Mouse (Mus musculus) stomach, embryonic 14.5 days (tissue): ENCODE measurements around the gene Trnp1. TPM values are rescaled to one million over a fixed set of nuclear protein-coding genes. Genes with fewer than 3 reads are reported as not detected.

Source experiments
- ATAC-seq: fragments of 200-750 bp; cut with Nextera tagmentation; 2 replicates; pipeline ENCODE4 v1.8.0; 2017; ENCODE audit warnings: low read depth, moderate TSS enrichment; ENCODE audit not compliant: insufficient number of reproducible peaks, insufficient read depth, low FRiP score
- H3K27ac ChIP-seq: fragments of 300-500 bp; sonication (generic); 2 replicates; pipeline ENCODE4 v1.5.1; 2014; ENCODE audit warnings: mild to moderate bottlenecking, low read length, moderate library complexity, mixed read lengths
- H3K27me3 ChIP-seq: fragments of 300-500 bp; sonication (generic); 2 replicates; pipeline ENCODE4 v1.6.1; 2014; ENCODE audit warnings: low read length, control low read depth, mixed read lengths; ENCODE audit not compliant: control insufficient read depth, insufficient read depth
- H3K36me3 ChIP-seq: fragments of 300-500 bp; sonication (generic); 2 replicates; pipeline ENCODE4 v1.6.1; 2014; ENCODE audit warnings: mild to moderate bottlenecking, control low read depth, low read length, moderate library complexity, mixed read lengths; ENCODE audit not compliant: control insufficient read depth, insufficient read depth
- H3K4me1 ChIP-seq: fragments of 300-500 bp; sonication (generic); 2 replicates; pipeline ENCODE4 v1.6.1; 2014; ENCODE audit warnings: low read length, control low read depth, mixed read lengths; ENCODE audit not compliant: control insufficient read depth, insufficient read depth
- H3K4me2 ChIP-seq: fragments of 300-500 bp; sonication (generic); replicated peaks from 2 replicates; pipeline ENCODE4 v1.6.1; 2014; ENCODE audit warnings: low read depth, low read length, control low read depth
- H3K4me3 ChIP-seq: fragments of 300-500 bp; sonication (generic); 2 replicates; pipeline ENCODE4 v1.5.1; 2014; ENCODE audit warnings: low read depth, low read length, control low read depth
- H3K9ac ChIP-seq: fragments of 300-500 bp; sonication (generic); replicated peaks from 2 replicates; pipeline ENCODE4 v1.6.1; 2014; ENCODE audit warnings: low read depth, mild to moderate bottlenecking, control low read depth, low read length, moderate library complexity, mixed read lengths
- H3K9me3 ChIP-seq: fragments of 300-500 bp; sonication (generic); 2 replicates; pipeline ENCODE4 v1.6.1; 2016; ENCODE audit warnings: low read depth, low read length, control low read depth; ENCODE audit not compliant: control insufficient read depth
- WGBS: fragments of 180-500 bp; shearing (Covaris S2); extraction: QIAGEN DNeasy Blood & Tissue Kit; methylation state at CpG from one replicate; pipeline ENCODE4 v1.1.7; 2014; 5-methylcytosine and 5-hydroxymethylcytosine counted together
- polyA plus RNA-seq: library from polyadenylated mRNA; unstranded; fragments of >200 nt; fragmentation: Nextera tagmentation; extraction: Ambion mirVana; gene quantifications from 2 replicates; pipeline ENCODE4 v1.2.1, GENCODE M21; 2014

Gene Trnp1
- polyA plus RNA-seq, result 2.5 and 3.6 TPM in 2 replicates

DNA sequence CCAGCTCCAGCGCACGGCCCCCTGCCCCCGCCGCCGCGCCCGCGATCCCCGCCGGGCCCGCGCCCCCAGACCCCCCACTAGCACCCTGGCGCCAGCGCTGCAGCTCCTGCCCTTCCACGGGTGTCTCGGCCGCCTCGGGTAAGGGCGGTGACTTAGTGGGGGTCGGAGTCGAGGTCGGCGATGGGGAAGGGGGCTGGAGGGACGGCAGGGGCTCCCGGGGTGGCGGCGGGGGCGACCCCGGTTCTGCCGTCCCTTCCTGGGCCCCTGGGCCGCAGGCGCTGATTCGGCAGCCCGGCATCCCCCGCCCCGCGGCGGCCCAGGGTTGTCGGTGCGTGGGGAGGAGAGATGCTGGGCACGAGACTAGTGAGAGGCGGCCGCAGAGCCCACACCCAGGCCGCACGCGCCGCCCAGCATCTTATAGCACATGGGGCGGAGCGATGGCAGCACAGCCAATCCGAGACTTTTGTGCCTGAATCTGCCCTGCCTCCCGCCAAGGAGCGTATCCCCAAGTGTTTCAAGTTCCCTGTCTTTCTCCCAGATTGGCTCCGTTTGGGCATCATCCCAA lies at the start of gene Trnp1:
Gene Trnp1 (minus strand): TSS at position 391 of the 565 bp plus-strand sequence.
- peak within 1 kb of the TSS; percentile 100 for H3K4me2 ChIP-seq
- H3K4me3 ChIP-seq, result peak within 1 kb of the TSS; percentile 61
- under 1% methylated on average over 52 of the region's 53 CpGs for WGBS
- peak within 1 kb of the TSS; percentile 45 for H3K9ac ChIP-seq
- no peaks in the 10 kb centered on the region for H3K36me3 ChIP-seq
- no peaks in the 10 kb centered on the region for H3K9me3 ChIP-seq
- peaks cover 3% of the 10 kb centered on the region; the same call in 1 of the 2 replicates for H3K4me1 ChIP-seq
- peaks cover 36% of the 10 kb centered on the region for H3K27me3 ChIP-seq
- H3K27ac ChIP-seq, result no peak within 1 kb of the TSS
- peak; percentile 83; the same call in 1 of the 2 replicates for ATAC-seq

GRCm38 (mm10) chr4:133545272-133546231 lies 47.2 kb upstream of the Trnp1 start, which contains the start of gene Nudc:
Nudc (minus strand) TSS chr4:133545996.
- WGBS, result under 1% methylated on average over 66 of the region's 77 CpGs
- Histone ChIP-seq H3K27ac (peak within 1 kb of the TSS; percentile 41; the same call in 1 of the 2 replicates), H3K36me3 (peaks cover 12% of the 10 kb centered on the region), H3K4me1 (peaks cover 18% of the 10 kb centered on the region; the same call in 1 of the 2 replicates), H3K9me3 (no peaks in the 10 kb centered on the region), H3K9ac (peak within 1 kb of the TSS; percentile 89), H3K4me3 (peak within 1 kb of the TSS; percentile 92), H3K27me3 (no peaks in the 10 kb centered on the region), H3K4me2 (peak within 1 kb of the TSS; percentile 94)
- ATAC-seq, result peak; percentile 98

DNA sequence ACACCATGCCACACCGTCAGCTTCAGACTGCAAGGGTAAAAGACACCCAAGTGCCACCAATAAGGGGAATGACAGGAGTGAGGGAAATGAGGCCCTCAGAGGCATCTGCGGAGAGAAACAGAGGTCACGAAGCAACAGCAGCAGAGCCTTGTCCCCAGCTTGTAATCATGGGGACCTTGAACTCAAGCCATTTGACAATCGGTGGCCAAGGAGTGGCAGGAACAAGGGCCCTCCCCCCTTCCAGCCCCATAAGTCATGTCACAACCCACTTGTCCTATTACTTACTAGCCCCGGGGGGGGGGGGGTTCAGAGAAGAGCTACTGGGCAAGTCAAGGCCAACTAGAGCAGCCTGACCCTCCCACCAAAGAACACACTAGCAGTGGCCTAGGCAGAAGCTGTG lies 38.3 kb upstream of the Trnp1 start:
- Histone ChIP-seq H3K4me1 (no peaks in the 10 kb centered on the region), H3K9me3 (no peaks in the 10 kb centered on the region), H3K9ac (no peak overlapping the region), H3K4me2 (no peak overlapping the region), H3K27ac (no peak overlapping the region), H3K4me3 (no peak overlapping the region), H3K36me3 (peaks cover 70% of the 10 kb centered on the region), H3K27me3 (no peaks in the 10 kb centered on the region)
- no peak for ATAC-seq
- 83% methylated on average over 5 of the region's 5 CpGs for WGBS

GRCm38 (mm10) chr4:133536081-133536480 lies 37.7 kb upstream of the Trnp1 start:
- Histone ChIP-seq H3K27ac (no peak overlapping the region), H3K9ac (no peak overlapping the region), H3K4me3 (no peak overlapping the region), H3K36me3 (peaks cover 73% of the 10 kb centered on the region), H3K27me3 (no peaks in the 10 kb centered on the region), H3K4me1 (no peaks in the 10 kb centered on the region), H3K9me3 (no peaks in the 10 kb centered on the region), H3K4me2 (no peak overlapping the region)
- ATAC-seq, result no peak
- WGBS, result 86% methylated on average over 3 of the region's 3 CpGs

DNA sequence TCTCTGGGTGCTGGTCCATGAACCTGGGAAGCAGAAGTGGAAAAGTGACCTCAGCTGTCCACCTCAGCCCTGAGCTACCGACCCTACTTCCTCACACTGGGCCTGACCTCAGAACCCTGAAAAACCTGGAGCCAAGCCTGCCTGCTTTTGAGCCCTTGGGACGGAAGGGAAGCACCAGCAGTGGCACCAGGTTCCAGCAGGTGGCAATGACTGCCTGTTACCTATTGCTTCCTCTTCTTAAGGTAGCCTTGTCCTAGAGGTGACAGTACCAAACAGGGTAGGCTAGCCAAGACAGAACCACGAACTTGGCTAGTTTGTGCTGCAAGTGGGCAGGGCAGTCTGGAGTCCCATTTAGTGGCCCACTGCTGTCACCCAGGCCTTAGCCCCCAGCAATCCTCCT lies 34.4 kb upstream of the Trnp1 start:
- Histone ChIP-seq H3K36me3 (peaks cover 69% of the 10 kb centered on the region), H3K4me1 (no peaks in the 10 kb centered on the region), H3K4me3 (no peak overlapping the region), H3K9ac (no peak overlapping the region), H3K27me3 (no peaks in the 10 kb centered on the region), H3K9me3 (no peaks in the 10 kb centered on the region), H3K4me2 (no peak overlapping the region), H3K27ac (no peak overlapping the region)
- WGBS, result 81% methylated on average over 3 of the region's 3 CpGs
- no peak for ATAC-seq

DNA sequence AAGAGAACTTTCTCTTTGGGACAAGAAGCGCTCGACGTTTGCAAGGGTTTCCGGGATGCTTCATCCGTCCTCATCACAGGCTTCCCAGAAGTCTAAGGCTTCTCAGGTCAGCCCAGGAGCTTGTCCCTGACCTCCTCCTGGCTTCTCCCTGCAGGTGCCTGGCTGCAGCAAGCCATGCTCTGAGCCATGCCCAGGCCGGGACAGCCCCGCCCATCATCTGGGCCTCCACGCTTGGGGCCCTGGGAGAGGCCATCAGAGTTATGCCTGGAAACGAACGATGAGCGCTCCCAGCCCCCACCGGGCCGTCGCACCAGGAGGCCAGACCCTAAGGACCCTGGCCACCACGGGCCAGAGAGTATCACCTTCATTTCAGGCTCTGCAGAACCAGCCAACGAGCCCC lies 29.4 kb upstream of the Trnp1 start:
- H3K4me1 ChIP-seq, result no peaks in the 10 kb centered on the region
- no peak overlapping the region for H3K4me2 ChIP-seq
- H3K9me3 ChIP-seq, result no peaks in the 10 kb centered on the region
- WGBS, result 62% methylated on average over 16 of the region's 16 CpGs
- H3K9ac ChIP-seq, result no peak overlapping the region
- no peak for ATAC-seq
- H3K4me3 ChIP-seq, result no peak overlapping the region
- peaks cover 33% of the 10 kb centered on the region for H3K36me3 ChIP-seq
- no peaks in the 10 kb centered on the region for H3K27me3 ChIP-seq
- no peak overlapping the region for H3K27ac ChIP-seq

- Histone ChIP-seq H3K4me1 (peaks cover 4% of the 10 kb centered on the region; the same call in 1 of the 2 replicates), H3K4me2 (no peak overlapping the region), H3K9me3 (no peaks in the 10 kb centered on the region), H3K36me3 (no peaks in the 10 kb centered on the region), H3K9ac (no peak overlapping the region), H3K27ac (no peak overlapping the region), H3K27me3 (peaks cover 11% of the 10 kb centered on the region; the same call in 1 of the 2 replicates), H3K4me3 (no peak overlapping the region)
- ATAC-seq, result no peak
- WGBS, result 57% methylated on average over 2 of the region's 2 CpGs
Measured at GRCm38 (mm10) chr4:133521502-133521901, 23.2 kb upstream of the Trnp1 start.

DNA sequence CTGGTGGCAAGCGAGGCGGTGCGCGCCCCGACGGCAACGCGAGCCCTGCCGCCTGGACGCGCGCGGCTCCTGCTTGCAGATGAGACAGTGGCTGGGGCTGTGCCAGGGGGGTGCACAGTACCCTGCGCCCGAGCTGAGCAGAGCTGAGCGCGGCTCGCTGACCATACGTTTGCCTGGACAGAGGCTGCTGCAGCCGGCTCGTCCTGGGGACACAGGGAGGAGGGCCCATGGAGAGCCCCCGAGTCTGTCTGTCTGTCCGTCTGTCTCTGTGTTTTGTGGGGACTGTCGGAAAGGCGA lies 21.0 kb upstream of the Trnp1 start:
- peak overlapping the region; percentile 64 for H3K9ac ChIP-seq
- peaks cover 4% of the 10 kb centered on the region; the same call in 1 of the 2 replicates for H3K4me1 ChIP-seq
- peak overlapping the region; percentile 63; the same call in 1 of the 2 replicates for H3K27ac ChIP-seq
- H3K9me3 ChIP-seq, result no peaks in the 10 kb centered on the region
- peak; percentile 39; the same call in 1 of the 2 replicates for ATAC-seq
- H3K27me3 ChIP-seq, result peaks cover 11% of the 10 kb centered on the region; the same call in 1 of the 2 replicates
- 8% methylated on average over 25 of the region's 25 CpGs for WGBS
- peak overlapping the region; percentile 42 for H3K4me3 ChIP-seq
- no peaks in the 10 kb centered on the region for H3K36me3 ChIP-seq
- H3K4me2 ChIP-seq, result peak overlapping the region; percentile 47
